Mouse (Mus musculus): ENCODE data around the gene F3.
"Not testable (repeated sequence)": the region's sequence is repeated elsewhere in the genome, so short reads cannot be mapped to it uniquely, and the experiment has no call there.

F3 gene

GRCm38 (mm10) chr3:121738742-121739342 lies 15.5 kb downstream of the F3 start:
- no peak for DNase-seq (ENCODE audit: low spot score)

- DNase-seq (ENCODE audit: low spot score): no peak
Measured at GRCm38 (mm10) chr3:121739489-121740213, 16.3 kb downstream of the F3 start.

- not testable (repeated sequence) for DNase-seq (ENCODE audit: low spot score)
Measured at GRCm38 (mm10) chr3:121741186-121741848, 18.0 kb downstream of the F3 start.

- not testable (repeated sequence) for DNase-seq (ENCODE audit: low spot score)
Measured at GRCm38 (mm10) chr3:121754319-121755090, 31.2 kb downstream of the F3 start.

GRCm38 (mm10) chr3:121755152-121755551 lies 31.8 kb downstream of the F3 start:
- no peak for DNase-seq (ENCODE audit: low spot score)

GRCm38 (mm10) chr3:121758373-121758772 lies 35.0 kb downstream of the F3 start:
- DNase-seq (ENCODE audit: low spot score): no peak

GRCm38 (mm10) chr3:121762056-121762852 lies 38.9 kb downstream of the F3 start:
- DNase-seq (ENCODE audit: low spot score): peak; percentile 71

- no peak for DNase-seq (ENCODE audit: low spot score)
Measured at GRCm38 (mm10) chr3:121766048-121766447, 42.7 kb downstream of the F3 start.

- DNase-seq (ENCODE audit: low spot score): no peak
Measured at GRCm38 (mm10) chr3:121766818-121767217, 43.5 kb downstream of the F3 start.

GRCm38 (mm10) chr3:121768770-121769169 lies 45.4 kb downstream of the F3 start:
- peak; percentile 28 for DNase-seq (ENCODE audit: low spot score)

GRCm38 (mm10) chr3:121773336-121773735 lies 50.0 kb downstream of the F3 start:
- not testable (repeated sequence) for DNase-seq (ENCODE audit: low spot score)

GRCm38 (mm10) chr3:121777943-121778342 lies 54.6 kb downstream of the F3 start:
- DNase-seq (ENCODE audit: low spot score): peak; percentile 61

GRCm38 (mm10) chr3:121783020-121783419 lies 59.7 kb downstream of the F3 start:
- DNase-seq (ENCODE audit: low spot score): no peak
